11 mouse cellular contexts compared by ENCODE assay signal in the genomic region with DNA sequence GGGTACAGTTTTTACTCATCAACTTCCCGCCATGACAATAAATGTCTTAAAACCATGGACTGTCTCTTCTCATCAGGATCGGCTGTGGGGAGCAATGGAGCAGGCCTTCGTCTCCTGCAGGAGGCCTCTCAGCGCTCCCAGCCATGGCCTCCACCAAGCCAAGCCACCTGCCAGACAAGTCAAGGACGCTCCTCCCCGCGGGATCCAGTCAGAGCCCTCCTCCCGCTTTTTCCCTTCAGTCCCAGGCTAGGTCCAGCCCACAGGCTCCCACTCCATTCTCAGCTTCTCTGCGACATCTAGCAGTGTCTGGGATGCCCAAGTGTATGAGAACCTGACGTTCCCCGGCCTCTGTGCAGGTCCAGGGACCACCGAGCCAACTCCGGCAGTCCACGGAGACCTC.
"Had no signal": no experiment of that assay in that cellular context is flagged by ENCODE, and none has a peak within 500 bp of the region (broad histone marks: within the 10 kb centered on the region; RNA-seq: fewer than 3 reads in every experiment).

No protein-coding gene starts in this region.

- H3K9ac ChIP-seq: limb, embryonic 13.5 days; liver, embryonic 14.5 days; neural tube, embryonic 12.5 days had no signal

- H3K27me3 ChIP-seq: limb, embryonic 13.5 days; neural tube, embryonic 12.5 days had no signal

- H3K27ac ChIP-seq: limb, embryonic 13.5 days; liver, embryonic 14.5 days; neural tube, embryonic 12.5 days had no signal

- H3K36me3 ChIP-seq: limb, embryonic 13.5 days; neural tube, embryonic 12.5 days had no signal

- DNase-seq: kidney, adult 8-10 months; kidney, postnatal 25 days; layer of hippocampus, adult 9-11 months; layer of hippocampus, postnatal 36 days; lung, adult 18-20 months; midbrain, embryonic 14.5 days; thymus, adult 2 months; thymus, postnatal 25 days had no signal

- H3K4me3 ChIP-seq: limb, embryonic 13.5 days; neural tube, embryonic 12.5 days had no signal

- H3K9me3 ChIP-seq: limb, embryonic 13.5 days; neural tube, embryonic 12.5 days had no signal

- H3K4me2 ChIP-seq: limb, embryonic 13.5 days; neural tube, embryonic 12.5 days had no signal

- H3K4me1 ChIP-seq: neural tube, embryonic 12.5 days had no signal
